Mouse (Mus musculus) liver, postnatal 0 days (tissue): ENCODE measurements at regions not wholly inside any gene's neighbourhood (a gene's known extent, or its start where the extent isn't known, plus 50 kb on each side); places are given as distances from the start of the nearest gene placed in this dataset.

Experiments used
- ATAC-seq: fragments of 200-750 bp; cut with Nextera tagmentation; 2 replicates; pipeline ENCODE4 v1.8.0; 2017; ENCODE audit warnings: mild to moderate bottlenecking, moderate library complexity
- DNase-seq: peaks from one replicate; pipeline ENCODE4 v3.0.0-alpha.2; 2016
- H3K27ac ChIP-seq: fragments of 300-500 bp; sonication (generic); 2 replicates; pipeline ENCODE4 v1.5.1; 2014; ENCODE audit warnings: antibody characterized with exemption, moderate library complexity, mild to moderate bottlenecking, low read depth
- H3K27me3 ChIP-seq: fragments of 300-500 bp; sonication (generic); 2 replicates; pipeline ENCODE4 v1.6.1; 2014; ENCODE audit warnings: low read length, control low read depth, mixed read lengths; ENCODE audit not compliant: insufficient read depth
- H3K36me3 ChIP-seq: fragments of 300-500 bp; sonication (generic); replicated peaks from 2 replicates; pipeline ENCODE4 v1.6.1; 2014; ENCODE audit warnings: mild to moderate bottlenecking, control low read depth, low read length, moderate library complexity, mixed read lengths; ENCODE audit not compliant: insufficient read depth
- H3K4me1 ChIP-seq: fragments of 300-500 bp; sonication (generic); 2 replicates; pipeline ENCODE4 v1.6.1; 2014; ENCODE audit warnings: antibody characterized with exemption, mild to moderate bottlenecking, control low read depth; ENCODE audit not compliant: insufficient read depth
- H3K4me2 ChIP-seq: fragments of 300-500 bp; sonication (generic); 2 replicates; pipeline ENCODE4 v1.6.1; 2014; ENCODE audit warnings: low read depth, mild to moderate bottlenecking, low read length, moderate library complexity, mixed read lengths
- H3K4me3 ChIP-seq: fragments of 300-500 bp; sonication (generic); 2 replicates; pipeline ENCODE4 v1.5.1; 2014; ENCODE audit warnings: low read depth, low read length
- H3K9ac ChIP-seq: fragments of 300-500 bp; sonication (generic); replicated peaks from 2 replicates; pipeline ENCODE4 v1.6.1; 2014; ENCODE audit warnings: mild to moderate bottlenecking, moderate library complexity
- H3K9me3 ChIP-seq: fragments of 300-500 bp; sonication (generic); 2 replicates; pipeline ENCODE4 v1.6.1; 2016; ENCODE audit warnings: mild to moderate bottlenecking, control low read depth, low read length, mixed read lengths
- CTCF ChIP-seq: sonication (generic); IDR thresholded peaks from 2 replicates; pipeline ENCODE4 v1.5.1; 2016; ENCODE audit warnings: antibody characterized with exemption, low read depth
- EP300 ChIP-seq: IDR thresholded peaks from 2 replicates; pipeline ENCODE4 v1.6.1; 2016; ENCODE audit warnings: antibody characterized with exemption, low read depth, mild to moderate bottlenecking
- WGBS: fragments of 180-500 bp; shearing (Covaris S2); extraction: QIAGEN DNeasy Blood & Tissue Kit; methylation state at CpG from one replicate; pipeline ENCODE4 v1.1.7; 2014; ENCODE audit not compliant: insufficient replicate concordance; 5-methylcytosine and 5-hydroxymethylcytosine counted together

DNA sequence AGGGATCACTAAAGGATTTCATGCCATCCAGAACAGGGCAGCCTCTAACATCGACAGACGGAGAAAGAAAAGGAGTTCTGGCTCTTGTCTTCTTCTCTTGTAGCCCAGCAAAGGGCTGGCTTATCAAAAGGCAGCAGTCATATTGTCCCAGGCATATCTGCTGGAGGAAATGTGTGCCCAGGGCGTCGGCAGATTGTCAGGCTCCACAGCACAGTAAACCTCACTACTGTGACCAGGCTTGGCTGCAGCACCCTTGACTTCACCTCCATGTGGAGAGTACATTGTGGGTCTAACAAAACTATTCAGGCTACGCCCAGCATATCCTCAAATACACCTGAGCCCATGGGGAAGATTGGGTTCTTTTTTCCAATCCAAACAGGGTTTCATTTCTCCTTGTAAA, 317.7 kb upstream of the 1700056E22Rik start:
- no peak overlapping the region for H3K4me3 ChIP-seq
- no peak overlapping the region for H3K9ac ChIP-seq
- WGBS: 39% methylated on average over 5 of the region's 5 CpGs
- no peak for DNase-seq
- H3K9me3 ChIP-seq: no peaks in the 10 kb centered on the region
- no peaks in the 10 kb centered on the region for H3K4me1 ChIP-seq
- H3K36me3 ChIP-seq: no peaks in the 10 kb centered on the region
- no peaks in the 10 kb centered on the region for H3K27me3 ChIP-seq
- H3K4me2 ChIP-seq: no peak overlapping the region
- no peak overlapping the region for H3K27ac ChIP-seq
- no peak for ATAC-seq
- TF ChIP-seq EP300 (no peak), CTCF (no peak)

DNA sequence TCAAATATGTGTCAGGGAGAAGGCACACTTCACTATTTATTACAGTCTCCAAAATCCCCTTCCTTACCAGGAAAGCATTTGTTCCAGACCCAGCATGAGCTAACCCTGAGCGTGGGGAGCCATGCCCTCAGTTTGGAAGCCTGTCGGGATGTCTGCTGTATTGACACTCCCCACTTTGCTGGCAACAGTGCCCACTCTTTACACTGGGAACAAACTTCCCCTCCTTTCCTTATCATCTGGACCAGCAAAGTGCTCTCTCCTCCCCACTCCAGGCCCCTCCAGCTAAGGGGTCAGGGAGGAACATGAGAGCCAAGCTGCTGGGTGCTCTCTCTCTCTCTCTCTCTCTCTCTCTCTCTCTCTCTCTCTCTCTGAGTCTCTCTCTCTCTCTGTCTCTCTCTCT, 310.7 kb upstream of the 1700056E22Rik start:
- H3K4me2 ChIP-seq: no peak overlapping the region
- 43% methylated on average over 2 of the region's 2 CpGs for WGBS

GRCm38 (mm10) chr1:184335952-184336351, 301.9 kb upstream of the 1700056E22Rik start:
- Histone ChIP-seq H3K4me2 (no peak overlapping the region), H3K9ac (no peak overlapping the region), H3K4me1 (no peaks in the 10 kb centered on the region), H3K36me3 (no peaks in the 10 kb centered on the region), H3K4me3 (no peak overlapping the region), H3K27ac (no peak overlapping the region), H3K9me3 (no peaks in the 10 kb centered on the region), H3K27me3 (no peaks in the 10 kb centered on the region)
- ATAC-seq: no peak
- no peak for DNase-seq
- no peak for TF ChIP-seq EP300
- TF ChIP-seq CTCF: no peak
- WGBS: 65% methylated on average over 3 of the region's 3 CpGs

More for the DNA sequence above, 310.7 kb upstream of the 1700056E22Rik start:
- Histone ChIP-seq H3K9me3 (no peaks in the 10 kb centered on the region), H3K9ac (no peak overlapping the region), H3K36me3 (no peaks in the 10 kb centered on the region), H3K27ac (no peak overlapping the region), H3K4me3 (no peak overlapping the region), H3K27me3 (no peaks in the 10 kb centered on the region), H3K4me1 (no peaks in the 10 kb centered on the region)
- TF ChIP-seq EP300 (no peak), CTCF (no peak)
- DNase-seq (no peak), ATAC-seq (no peak)

DNA sequence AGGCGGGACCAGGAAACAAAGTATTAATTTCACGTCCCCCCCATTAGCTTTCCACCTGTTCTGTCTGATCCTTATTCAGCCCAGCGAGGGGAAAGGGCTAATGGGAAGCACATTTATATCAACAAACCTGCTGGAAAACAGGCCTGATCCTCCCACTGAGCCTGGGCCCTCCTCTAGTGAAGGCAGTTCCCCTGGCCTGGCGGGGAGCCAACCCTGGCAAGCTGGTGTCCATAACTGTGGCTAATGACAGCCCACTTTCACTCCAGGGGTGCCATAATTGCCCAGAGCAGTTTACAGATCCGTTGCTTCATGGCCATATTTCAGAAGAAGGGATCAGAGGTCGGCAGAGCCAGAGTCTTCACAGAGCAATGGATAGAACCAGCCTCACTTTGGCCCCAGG, 301.2 kb upstream of the 1700056E22Rik start:
- no peaks in the 10 kb centered on the region for H3K27me3 ChIP-seq
- DNase-seq (no peak), ATAC-seq (no peak)
- no peak overlapping the region for H3K4me2 ChIP-seq
- H3K4me3 ChIP-seq: no peak overlapping the region
- H3K36me3 ChIP-seq: no peaks in the 10 kb centered on the region
- no peaks in the 10 kb centered on the region for H3K9me3 ChIP-seq
- H3K4me1 ChIP-seq: no peaks in the 10 kb centered on the region
- no peak overlapping the region for H3K27ac ChIP-seq
- TF ChIP-seq EP300 (no peak), CTCF (no peak)
- WGBS: 62% methylated on average over 6 of the region's 6 CpGs
- no peak overlapping the region for H3K9ac ChIP-seq

GRCm38 (mm10) chr1:184334818-184335217, 300.7 kb upstream of the 1700056E22Rik start:
- no peaks in the 10 kb centered on the region for H3K9me3 ChIP-seq
- no peaks in the 10 kb centered on the region for H3K36me3 ChIP-seq
- WGBS: 66% methylated on average over 5 of the region's 5 CpGs
- TF ChIP-seq EP300 (no peak), CTCF (no peak)
- ATAC-seq (no peak), DNase-seq (no peak)
- H3K4me1 ChIP-seq: no peaks in the 10 kb centered on the region
- H3K4me2 ChIP-seq: no peak overlapping the region
- H3K9ac ChIP-seq: no peak overlapping the region
- H3K4me3 ChIP-seq: no peak overlapping the region
- H3K27ac ChIP-seq: no peak overlapping the region
- H3K27me3 ChIP-seq: no peaks in the 10 kb centered on the region

DNA sequence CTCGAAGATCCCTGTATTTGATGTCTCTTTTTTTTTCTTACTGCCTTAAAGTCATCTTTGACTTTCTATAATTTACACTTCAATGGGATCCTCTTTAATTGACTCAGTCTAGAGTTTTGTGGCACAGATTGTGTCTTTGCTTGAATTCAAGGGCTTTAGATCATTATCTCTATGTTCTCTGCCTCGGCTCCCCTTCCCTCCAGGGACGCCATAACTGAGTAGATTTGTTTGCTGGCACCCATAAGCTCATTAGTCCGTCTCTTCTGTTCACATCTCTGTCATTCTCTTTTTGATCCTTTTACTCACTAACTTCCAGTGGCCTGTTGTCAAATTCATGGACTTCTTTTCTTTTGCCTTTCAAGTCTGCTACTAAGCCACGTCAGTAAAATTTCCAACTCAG, 299.0 kb upstream of the 1700056E22Rik start:
- no peak for ATAC-seq
- H3K27ac ChIP-seq: no peak overlapping the region
- TF ChIP-seq CTCF (no peak), EP300 (no peak)
- no peaks in the 10 kb centered on the region for H3K9me3 ChIP-seq
- 78% methylated on average over 5 of the region's 5 CpGs for WGBS
- no peak overlapping the region for H3K4me2 ChIP-seq
- no peak overlapping the region for H3K9ac ChIP-seq
- H3K4me1 ChIP-seq: no peaks in the 10 kb centered on the region
- H3K27me3 ChIP-seq: no peaks in the 10 kb centered on the region
- no peak for DNase-seq
- H3K36me3 ChIP-seq: no peaks in the 10 kb centered on the region
- no peak overlapping the region for H3K4me3 ChIP-seq
